23 mouse cellular contexts compared by ENCODE assay signal in the genomic region with DNA sequence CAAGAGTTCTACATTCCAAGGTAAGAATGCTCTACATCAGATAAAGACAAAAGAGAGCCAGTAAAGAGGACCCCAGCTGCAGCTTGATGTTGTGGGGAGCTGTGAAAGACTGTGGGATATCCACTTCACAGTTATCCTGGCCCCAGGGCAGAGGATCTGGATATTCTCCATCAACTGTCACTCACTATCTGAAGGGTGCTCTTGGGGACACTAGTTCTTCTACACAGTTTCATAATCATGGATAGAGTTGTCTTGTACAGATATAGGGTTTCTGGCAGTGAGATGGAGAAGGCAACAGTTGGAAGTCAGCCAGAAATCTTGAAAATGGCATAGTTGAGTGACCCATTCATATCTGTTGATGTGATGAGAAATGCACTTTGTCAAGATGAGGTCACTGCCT.
A peak's percentile ranks its signal among the peaks of the same experiment; 100 is the strongest.
DNase-seq lines count a peak whose midpoint lies in the region; ATAC-seq and TF ChIP-seq lines count a peak whose summit lies in the region.
"Had no signal": no experiment of that assay in that cellular context is flagged by ENCODE, and none has a peak within 500 bp of the region (broad histone marks: within the 10 kb centered on the region; RNA-seq: fewer than 3 reads in every experiment).

No protein-coding gene starts in this region.

- intact Hi-C loops in heart, adult 2 months (cut with DNase I) = no loop called here
- intact Hi-C loops in heart, postnatal 25 days (cut with DNase I) = no loop called here
- intact Hi-C loops in heart, postnatal 14 days (cut with DNase I) = no loop called here

- no peaks in the 10 kb centered on the region for H3K79me2 ChIP-seq in heart, adult 2 months (replicated peaks; ENCODE audit: control insufficient read depth, insufficient read depth, low read length)

- H3K9ac ChIP-seq in heart, adult 2 months (ENCODE audit: low read depth, low read length) = no peak overlapping the region
- H3K9ac ChIP-seq in heart, embryonic 13.5 days = no peak overlapping the region
- H3K9ac ChIP-seq in heart, embryonic 16.5 days (ENCODE audit: low read length) = no peak overlapping the region
- H3K9ac ChIP-seq in lung, embryonic 16.5 days (ENCODE audit: low read length) = no peak overlapping the region
- H3K9ac ChIP-seq in lung, postnatal 0 days (replicated peaks; ENCODE audit: low read depth) = no peak overlapping the region
- H3K9ac ChIP-seq: forebrain, embryonic 13.5 days; hindbrain, embryonic 12.5 days; hindbrain, embryonic 15.5 days had no signal

- H3K27ac ChIP-seq in heart, embryonic 10.5 days = no peak overlapping the region
- no peak overlapping the region for H3K27ac ChIP-seq in heart, adult 2 months
- 0 out of 2 replicates have a peak overlapping the region, but pooled peaks have one; percentile 3 for H3K27ac ChIP-seq in heart, embryonic 13.5 days (replicated peaks)
- H3K27ac ChIP-seq in heart, embryonic 16.5 days (ENCODE audit: low read length) = no peak overlapping the region
- H3K27ac ChIP-seq in lung, embryonic 16.5 days (ENCODE audit: low read length) = no peak overlapping the region
- H3K27ac ChIP-seq in lung, postnatal 0 days (ENCODE audit: low read length) = no peak overlapping the region
- H3K27ac ChIP-seq: forebrain, embryonic 10.5 days; forebrain, embryonic 13.5 days; hindbrain, embryonic 12.5 days; hindbrain, embryonic 15.5 days had no signal

- TF ChIP-seq EP300 in heart, adult 2 months (IDR thresholded peaks at IDR 0.05; ENCODE audit: insufficient read depth, low read depth, low read length) = no peak
- no peak for TF ChIP-seq EP300 in lung, postnatal 0 days (IDR thresholded peaks at IDR 0.05)

- no peaks in the 10 kb centered on the region for H3K27me3 ChIP-seq in heart, embryonic 10.5 days (ENCODE audit: insufficient read depth, poor library complexity, severe bottlenecking)
- no peaks in the 10 kb centered on the region for H3K27me3 ChIP-seq in heart, adult 2 months (ENCODE audit: control insufficient read depth, insufficient read depth, low read length)
- no peaks in the 10 kb centered on the region for H3K27me3 ChIP-seq in heart, embryonic 13.5 days (replicated peaks)
- H3K27me3 ChIP-seq in heart, embryonic 16.5 days (ENCODE audit: control insufficient read depth, insufficient read depth, low read length) = no peaks in the 10 kb centered on the region
- H3K27me3 ChIP-seq in lung, embryonic 16.5 days (ENCODE audit: control insufficient read depth, insufficient read depth, low read depth, low read length) = no peaks in the 10 kb centered on the region
- no peaks in the 10 kb centered on the region for H3K27me3 ChIP-seq in lung, postnatal 0 days (replicated peaks; ENCODE audit: insufficient read depth, low read length)
- H3K27me3 ChIP-seq: forebrain, embryonic 13.5 days; hindbrain, embryonic 12.5 days; hindbrain, embryonic 15.5 days had no signal

- no peaks in the 10 kb centered on the region for H3K9me3 ChIP-seq in heart, embryonic 10.5 days
- no peaks in the 10 kb centered on the region for H3K9me3 ChIP-seq in heart, embryonic 13.5 days
- H3K9me3 ChIP-seq in heart, embryonic 16.5 days (replicated peaks; ENCODE audit: control insufficient read depth, low read length) = no peaks in the 10 kb centered on the region
- H3K9me3 ChIP-seq in lung, embryonic 16.5 days (ENCODE audit: control insufficient read depth, low read length) = no peaks in the 10 kb centered on the region
- H3K9me3 ChIP-seq in lung, postnatal 0 days (ENCODE audit: low read length) = no peaks in the 10 kb centered on the region
- H3K9me3 ChIP-seq: forebrain, embryonic 10.5 days; forebrain, embryonic 13.5 days; hindbrain, embryonic 12.5 days; hindbrain, embryonic 15.5 days had no signal

- no peak for TF ChIP-seq CTCF in heart, adult 2 months (IDR thresholded peaks at IDR 0.05)
- no peak for TF ChIP-seq CTCF in lung, postnatal 0 days (IDR thresholded peaks at IDR 0.05)

- no peaks in the 10 kb centered on the region; the same call in 1 of the 2 replicates for H3K4me1 ChIP-seq in heart, embryonic 10.5 days
- no peaks in the 10 kb centered on the region for H3K4me1 ChIP-seq in heart, adult 2 months (ENCODE audit: control insufficient read depth, insufficient read depth, low read length)
- H3K4me1 ChIP-seq in heart, embryonic 13.5 days = peaks cover 9% of the 10 kb centered on the region
- peaks cover 5% of the 10 kb centered on the region; the same call in 1 of the 2 replicates for H3K4me1 ChIP-seq in heart, embryonic 16.5 days (ENCODE audit: control insufficient read depth, insufficient read depth, low read length)
- no peaks in the 10 kb centered on the region for H3K4me1 ChIP-seq in lung, embryonic 16.5 days (replicated peaks; ENCODE audit: control insufficient read depth, insufficient read depth, low read length)
- no peaks in the 10 kb centered on the region for H3K4me1 ChIP-seq in lung, postnatal 0 days (ENCODE audit: insufficient read depth, low read depth, low read length)
- H3K4me1 ChIP-seq: forebrain, embryonic 13.5 days; hindbrain, embryonic 12.5 days; hindbrain, embryonic 15.5 days had no signal

- H3K36me3 ChIP-seq in heart, embryonic 10.5 days = no peaks in the 10 kb centered on the region
- H3K36me3 ChIP-seq in heart, adult 2 months (ENCODE audit: control insufficient read depth, insufficient read depth, low read length) = no peaks in the 10 kb centered on the region
- no peaks in the 10 kb centered on the region for H3K36me3 ChIP-seq in heart, embryonic 13.5 days
- H3K36me3 ChIP-seq in heart, embryonic 16.5 days (ENCODE audit: control insufficient read depth, insufficient read depth) = no peaks in the 10 kb centered on the region
- no peaks in the 10 kb centered on the region for H3K36me3 ChIP-seq in lung, embryonic 16.5 days (ENCODE audit: control insufficient read depth, insufficient read depth, low read length)
- no peaks in the 10 kb centered on the region for H3K36me3 ChIP-seq in lung, postnatal 0 days (ENCODE audit: insufficient read depth, low read length)
- H3K36me3 ChIP-seq: forebrain, embryonic 10.5 days; hindbrain, embryonic 12.5 days; hindbrain, embryonic 15.5 days had no signal

- peak; percentile 83; the same call in 1 of the 2 replicates for ATAC-seq in heart, embryonic 13.5 days (ENCODE audit: extremely low read depth, insufficient number of reproducible peaks, low FRiP score, low TSS enrichment)
- peak; percentile 94 for ATAC-seq in heart, embryonic 16.5 days (replicated peaks; ENCODE audit: extremely low read depth, insufficient read depth, low FRiP score)
- ATAC-seq in lung, embryonic 16.5 days (ENCODE audit: low read depth) = peak; percentile 59
- ATAC-seq in lung, postnatal 0 days = no peak
- ATAC-seq: activated CD4-positive, CD25-positive, alpha-beta regulatory T cell, adult 4 months; forebrain, embryonic 13.5 days; forebrain, embryonic 16.5 days; intestine, postnatal 0 days had no signal

- no peak overlapping the region for H3K4me3 ChIP-seq in heart, embryonic 10.5 days
- H3K4me3 ChIP-seq in heart, adult 2 months = no peak overlapping the region
- H3K4me3 ChIP-seq in heart, embryonic 13.5 days = no peak overlapping the region
- no peak overlapping the region for H3K4me3 ChIP-seq in heart, embryonic 16.5 days (ENCODE audit: low read length)
- no peak overlapping the region for H3K4me3 ChIP-seq in lung, embryonic 16.5 days (ENCODE audit: low read length)
- H3K4me3 ChIP-seq in lung, postnatal 0 days (ENCODE audit: low read depth, low read length) = no peak overlapping the region
- H3K4me3 ChIP-seq: forebrain, embryonic 10.5 days; forebrain, embryonic 13.5 days; hindbrain, embryonic 12.5 days; hindbrain, embryonic 15.5 days had no signal

- no peak overlapping the region for H3K4me2 ChIP-seq in heart, embryonic 13.5 days
- no peak overlapping the region for H3K4me2 ChIP-seq in heart, embryonic 16.5 days (ENCODE audit: low read depth, low read length)
- H3K4me2 ChIP-seq in lung, embryonic 16.5 days (ENCODE audit: low read depth, low read length) = no peak overlapping the region
- no peak overlapping the region for H3K4me2 ChIP-seq in lung, postnatal 0 days (replicated peaks; ENCODE audit: low read depth, low read length)
- H3K4me2 ChIP-seq: forebrain, embryonic 13.5 days; hindbrain, embryonic 12.5 days; hindbrain, embryonic 15.5 days had no signal

- no peak for TF ChIP-seq POLR2A in heart, adult 2 months (IDR thresholded peaks at IDR 0.05; ENCODE audit: insufficient read depth, low read depth, low read length)

- peak; percentile 85 for DNase-seq in heart, embryonic 10.5 days (ENCODE audit: low spot score)
- DNase-seq in heart, adult 2 months = no peak
- no peak for DNase-seq in heart, postnatal 25 days (ENCODE audit: low spot score)
- DNase-seq in heart, postnatal 14 days = no peak
- DNase-seq in lung, postnatal 0 days (ENCODE audit: low spot score) = no peak
- DNase-seq: adrenal gland, postnatal 10 days; adrenal gland, postnatal 36 days; cerebellum, adult 18-20 months; cerebellum, adult 9-10 months; cerebellum, postnatal 14 days; gastrocnemius, postnatal 10 days; gastrocnemius, postnatal 36 days; kidney, adult 2 months had no signal
